Mouse (Mus musculus) megakaryocyte, embryonic 14.5 days (primary cell): ENCODE measurements around the gene Rnaset2b.
"Not testable (repeated sequence)": the region's sequence is repeated elsewhere in the genome, so short reads cannot be mapped to it uniquely, and the experiment has no call there.

Source experiments
- FLI1 ChIP-seq: IDR thresholded peaks from 2 replicates; pipeline ENCODE4 v1.6.1; 2012; ENCODE audit warnings: low read length, inconsistent platforms, mixed read lengths
- GATA1 ChIP-seq: IDR thresholded peaks from 3 replicates; pipeline ENCODE4 v1.6.1; 2012; ENCODE audit warnings: mixed read lengths, low read length, inconsistent platforms, borderline replicate concordance

GRCm38 (mm10) chr17:6997778-6998490, 27.5 kb downstream of the Rnaset2b start:
- TF ChIP-seq GATA1, FLI1: not testable (repeated sequence)
